Mouse (Mus musculus): ENCODE data around the gene Ipo4. TPM values are rescaled to one million over a fixed set of nuclear protein-coding genes. Genes with fewer than 3 reads are reported as not detected.

The Ipo4 gene
- total RNA-seq, 2 experiments from 2014 or later: 112 to 157 TPM

DNA sequence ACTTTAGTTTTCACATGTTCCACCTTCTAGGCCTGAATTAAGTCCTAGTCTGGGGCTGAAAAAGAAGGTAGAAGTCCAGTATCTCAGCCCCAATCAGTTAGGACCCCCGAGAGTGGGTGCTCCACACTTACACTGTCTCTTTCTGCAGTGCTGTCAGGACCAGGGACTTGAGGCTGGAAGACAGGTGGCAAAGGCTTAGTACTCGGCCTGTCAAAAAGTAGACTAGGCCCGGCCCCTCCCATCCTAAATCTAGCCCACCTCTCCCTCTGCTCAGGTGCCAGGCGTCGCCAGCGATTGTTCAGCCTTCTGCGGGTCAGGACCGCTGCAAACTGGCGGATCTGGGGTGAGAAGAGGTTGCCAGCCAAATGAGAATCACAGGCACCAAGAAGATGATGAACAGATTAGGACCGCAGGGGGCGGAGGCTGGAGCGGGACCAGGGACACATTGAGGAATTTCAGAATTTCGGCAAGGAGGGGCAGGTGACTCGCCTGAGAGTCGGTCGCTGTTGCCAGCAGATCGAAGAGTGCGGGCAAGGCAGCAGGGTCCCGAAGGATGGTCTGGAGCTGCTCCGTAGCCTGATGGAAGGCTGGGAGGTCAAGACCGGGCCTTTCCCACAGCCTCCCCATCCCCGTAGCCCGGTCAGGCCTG lies 759 bp downstream of the Ipo4 start:
- DNase-seq: peak; percentile 59 to 60

DNA sequence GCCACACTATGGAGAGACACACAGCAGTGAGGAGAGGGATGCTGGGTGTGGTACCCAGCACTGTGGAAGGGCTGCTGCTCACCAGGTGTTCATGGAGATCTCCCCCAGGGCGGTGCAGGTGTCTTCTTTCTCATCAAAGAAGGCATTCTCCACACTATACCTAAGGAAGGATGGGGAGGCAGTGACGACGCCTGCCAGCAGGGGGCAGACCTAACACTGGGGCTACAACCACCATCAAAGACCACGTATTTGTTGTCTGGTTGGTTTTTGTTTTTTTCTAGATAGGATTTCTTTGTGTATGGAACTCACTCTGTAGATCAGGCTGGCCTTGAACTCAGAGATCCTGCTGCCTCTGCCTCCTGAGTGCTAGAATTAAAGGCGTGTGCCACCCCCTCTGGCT lies 6.4 kb downstream of the Ipo4 start:
- DNase-seq: peak; percentile 66 to 77

DNA sequence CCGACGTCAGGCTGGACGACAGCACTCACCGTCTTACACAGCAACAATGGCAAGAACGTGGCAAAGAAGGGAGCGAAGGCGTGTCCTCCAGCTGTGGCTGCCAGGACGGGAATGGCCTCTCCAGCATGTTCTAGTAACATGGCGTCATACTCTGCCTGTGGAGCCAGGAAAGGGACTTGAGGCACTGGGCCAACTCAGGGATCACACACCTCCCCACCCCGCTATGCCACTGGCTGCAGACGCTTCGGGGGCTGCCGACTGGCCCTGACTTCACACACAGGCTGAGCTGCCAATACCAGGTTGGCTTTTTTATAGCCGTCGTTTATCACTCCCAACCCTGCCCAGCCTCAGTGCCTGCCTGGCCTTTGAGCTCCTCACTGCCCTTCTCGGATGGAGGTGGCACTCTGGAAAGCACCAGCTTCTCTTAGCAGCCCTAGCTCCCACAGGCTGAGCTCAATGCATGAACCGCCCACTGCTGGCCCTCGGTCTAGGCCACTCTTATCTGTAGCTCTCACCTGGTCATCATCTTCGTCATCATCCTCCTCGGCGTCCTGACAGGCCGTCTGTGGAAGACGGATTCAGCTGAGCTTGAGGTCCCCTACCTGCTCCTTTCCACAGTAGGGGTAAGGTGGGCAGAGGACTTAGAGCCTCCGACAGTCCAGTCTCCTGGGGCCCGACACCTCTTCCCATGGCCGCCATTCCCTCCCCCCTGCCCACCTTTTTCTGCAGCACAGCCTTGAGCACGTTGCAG lies 7.5 kb downstream of the Ipo4 start:
- no peak for DNase-seq

DNA sequence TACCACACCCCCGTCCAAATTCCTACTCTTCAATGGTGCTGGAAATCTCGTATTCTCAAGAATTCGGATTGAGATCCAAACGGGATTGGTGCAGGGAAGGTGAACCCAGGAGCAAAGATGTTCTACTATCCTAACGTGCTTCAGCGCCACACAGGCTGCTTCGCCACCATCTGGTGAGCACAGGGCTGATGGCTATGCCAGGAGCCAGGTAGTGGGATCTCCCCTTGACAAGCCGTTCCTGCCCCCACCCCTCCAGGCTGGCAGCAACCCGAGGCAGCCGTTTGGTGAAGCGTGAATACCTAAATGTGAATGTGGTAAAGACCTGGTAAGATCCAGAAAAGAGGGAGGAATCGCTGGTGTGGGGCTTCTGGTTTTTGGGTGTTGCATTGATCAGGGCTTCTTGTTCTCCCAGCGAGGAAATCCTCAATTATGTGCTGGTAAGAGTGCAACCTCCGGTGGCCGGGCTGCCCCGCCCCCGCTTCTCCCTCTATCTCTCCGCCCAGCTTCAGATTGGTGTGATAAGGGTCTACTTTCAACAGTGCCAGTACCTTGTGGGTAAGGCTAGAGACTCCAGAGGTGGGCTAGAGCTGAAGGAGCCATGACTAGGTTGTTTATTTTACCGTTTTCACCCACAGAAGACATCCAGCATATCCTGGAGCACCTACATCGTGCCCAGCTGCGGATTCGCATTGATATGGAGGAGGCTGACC lies 17.1 kb downstream of the Ipo4 start:
- DNase-seq: no peak

DNA sequence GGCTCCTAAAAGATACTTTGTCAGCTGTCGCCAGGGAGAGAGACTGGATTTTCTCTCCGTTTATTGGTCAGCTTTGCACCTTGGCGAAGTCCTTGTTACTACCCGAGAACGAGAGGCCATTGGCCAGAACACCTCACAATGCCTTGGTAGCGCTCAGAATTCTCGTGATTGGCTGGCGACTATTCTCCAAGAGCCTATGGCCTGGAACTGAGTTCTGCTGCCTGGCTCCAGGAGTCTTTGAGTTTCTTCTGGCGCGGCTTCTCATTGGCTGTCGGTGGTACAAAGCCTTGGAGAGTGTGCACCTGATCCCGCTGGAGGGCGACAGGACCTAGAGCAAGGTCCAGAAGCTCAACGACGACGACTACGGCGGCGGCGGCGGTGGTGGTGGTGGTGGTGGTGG lies 17.9 kb downstream of the Ipo4 start, which contains the start of gene Rec8:
Rec8 (plus strand) TSS at position 216 of the 400 bp plus-strand sequence.
- peak; percentile 46 to 60 for DNase-seq

DNA sequence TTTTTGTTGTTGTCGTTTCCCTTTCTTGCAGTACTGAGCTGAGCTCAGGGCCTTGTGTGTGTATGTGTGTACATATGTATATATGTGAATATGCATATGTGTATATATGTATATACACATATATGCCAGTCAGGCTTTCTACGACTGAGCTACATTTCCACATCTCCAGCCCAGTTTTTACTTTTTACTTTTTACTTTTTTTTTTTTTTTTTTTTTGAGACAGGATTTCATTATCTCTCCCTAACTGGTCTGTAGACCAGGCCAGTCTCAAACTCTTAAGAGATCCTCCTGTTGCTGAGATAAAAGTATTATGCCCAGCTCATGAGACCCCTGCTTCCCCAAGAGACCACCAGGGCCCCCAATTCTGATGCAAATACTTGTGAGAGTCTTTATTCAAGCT lies 18.9 kb downstream of the Ipo4 start:
- no peak for DNase-seq

DNA sequence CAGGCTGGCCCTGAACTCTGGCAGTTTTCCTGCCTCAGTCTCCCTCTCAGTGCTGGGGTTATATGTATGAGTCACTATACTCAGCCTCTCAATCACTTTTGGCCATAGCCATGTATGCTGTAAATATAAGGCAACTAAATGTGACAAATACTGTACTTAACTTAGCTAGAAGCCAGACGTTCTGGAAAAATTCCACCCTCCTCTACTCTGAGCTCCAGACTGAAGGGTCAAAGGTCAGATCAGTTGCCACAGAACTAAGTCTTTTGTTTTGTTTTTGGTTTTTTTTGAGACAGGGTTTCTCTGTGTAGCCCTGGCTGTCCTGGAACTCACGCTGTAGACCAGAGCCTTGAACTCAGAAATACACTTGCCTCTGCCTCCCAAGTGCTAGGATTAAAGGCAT lies 19.9 kb downstream of the Ipo4 start:
- DNase-seq: no peak

DNA sequence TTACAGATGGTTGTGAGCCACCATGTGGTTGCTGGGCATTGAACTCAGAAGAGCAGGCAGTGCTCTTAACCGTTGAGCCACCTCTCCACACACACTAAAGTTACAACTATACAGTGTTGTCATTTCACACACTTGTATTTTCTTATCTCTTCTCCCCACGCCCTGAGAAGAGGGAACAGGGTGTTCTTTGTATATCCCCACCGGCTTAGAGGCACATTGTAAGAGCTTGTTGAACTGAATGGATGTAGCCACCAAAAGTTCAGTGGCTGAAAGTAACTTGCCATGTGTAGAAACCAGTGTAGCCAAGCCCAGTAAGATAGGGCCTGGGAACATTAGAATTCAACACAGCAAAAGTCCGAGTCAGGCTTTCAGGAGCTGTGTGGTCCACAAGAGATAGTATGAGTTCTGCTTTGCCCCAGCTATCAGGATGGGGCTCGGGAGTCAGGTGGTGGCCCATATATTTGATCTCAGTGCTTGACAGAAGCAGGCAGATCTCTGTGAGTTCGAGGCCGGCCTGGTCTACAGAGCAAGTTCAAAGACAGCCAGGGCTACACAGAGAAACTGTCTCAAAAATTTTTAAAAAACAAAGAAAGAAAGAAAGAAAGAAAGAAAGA lies 21.1 kb downstream of the Ipo4 start:
- no peak for DNase-seq

DNA sequence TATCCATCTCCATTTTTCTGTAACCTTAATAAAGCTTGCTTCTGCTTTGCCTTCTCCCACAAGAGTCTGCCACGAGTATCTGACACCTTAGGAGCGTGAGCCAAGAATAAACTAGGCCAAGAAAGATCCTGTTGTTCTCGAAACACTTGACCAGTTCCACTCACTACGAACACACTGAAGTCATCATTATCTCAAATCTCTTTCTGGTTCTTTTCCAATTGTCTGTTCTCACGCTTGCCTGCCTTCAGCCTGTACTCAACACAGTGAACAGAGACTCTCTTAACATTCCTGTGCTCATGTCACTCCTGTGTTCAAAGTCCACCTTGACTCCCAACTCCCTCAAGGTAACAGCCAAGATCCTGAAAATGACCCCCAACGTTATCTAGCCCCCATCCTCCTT lies 22.4 kb downstream of the Ipo4 start:
- DNase-seq: no peak

DNA sequence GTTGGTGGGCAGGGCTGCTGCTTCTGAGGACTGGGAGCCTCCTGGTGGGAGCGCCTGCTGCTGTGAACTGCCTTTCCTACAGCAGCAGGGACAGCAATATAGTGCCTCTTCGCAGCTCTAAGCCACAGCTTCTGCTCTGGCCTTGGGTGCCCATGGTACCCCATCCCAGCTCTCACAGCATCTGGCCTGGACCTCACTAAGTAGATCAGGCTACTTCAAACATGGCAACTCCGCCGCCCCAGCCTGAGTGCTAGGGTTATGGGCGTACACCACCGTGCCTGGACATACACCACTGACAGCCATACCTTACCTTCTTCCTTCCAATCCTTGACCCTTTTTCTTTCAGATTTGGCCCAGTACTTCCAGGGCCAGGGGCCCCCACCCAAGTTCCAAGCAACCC lies 27.4 kb downstream of the Ipo4 start:
- DNase-seq: no peak

DNA sequence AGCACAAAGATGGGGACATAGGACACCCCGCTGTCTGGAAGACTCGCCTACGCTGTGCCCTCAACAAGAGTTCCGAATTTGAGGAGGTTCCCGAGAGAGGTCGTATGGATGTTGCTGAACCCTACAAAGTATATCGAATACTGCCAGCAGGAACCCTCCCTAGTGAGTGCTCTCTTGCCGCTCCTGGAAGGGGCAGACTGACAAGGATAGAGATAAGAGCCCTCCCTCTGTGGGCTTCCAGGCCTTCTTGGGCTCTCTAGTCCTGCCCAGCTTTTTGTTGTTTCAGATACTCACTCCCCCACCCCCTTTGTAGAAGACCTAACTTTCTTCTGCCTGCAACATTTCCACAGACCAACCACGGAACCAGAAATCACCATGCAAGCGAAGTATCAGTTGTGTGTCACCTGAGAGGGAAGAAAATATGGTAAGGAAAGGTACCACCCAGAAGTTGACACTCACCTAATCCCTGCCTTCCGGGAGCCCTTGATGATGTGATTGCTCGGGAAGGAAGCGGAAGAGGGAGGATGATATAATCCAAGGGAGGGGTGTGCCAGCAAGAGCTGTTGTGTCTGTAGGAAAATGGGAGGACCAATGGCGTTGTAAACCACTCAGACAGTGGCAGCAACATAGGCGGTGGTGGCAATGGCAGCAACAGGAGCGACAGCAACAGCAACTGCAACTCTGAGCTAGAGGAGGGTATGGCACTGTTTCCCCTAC lies 29.9 kb downstream of the Ipo4 start:
- DNase-seq: no peak

DNA sequence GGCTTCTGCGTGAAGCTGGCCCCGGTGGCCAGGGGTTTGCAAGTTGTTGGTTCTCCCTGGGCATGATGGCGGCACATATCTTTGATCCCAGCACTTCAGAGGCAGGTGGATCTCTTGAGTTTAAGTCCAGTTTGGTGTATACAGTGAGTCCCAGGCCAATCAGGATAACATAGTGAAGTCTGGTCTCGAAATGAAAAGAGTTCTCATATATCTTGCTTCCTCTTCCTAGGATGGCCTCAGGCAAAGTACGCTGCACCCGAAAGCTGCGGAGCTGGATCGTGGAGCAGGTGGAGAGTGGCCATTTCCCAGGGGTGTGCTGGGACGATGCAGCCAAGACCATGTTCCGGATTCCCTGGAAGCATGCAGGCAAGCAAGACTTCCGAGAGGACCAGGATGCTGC lies 30.9 kb downstream of the Ipo4 start:
- no peak for DNase-seq

DNA sequence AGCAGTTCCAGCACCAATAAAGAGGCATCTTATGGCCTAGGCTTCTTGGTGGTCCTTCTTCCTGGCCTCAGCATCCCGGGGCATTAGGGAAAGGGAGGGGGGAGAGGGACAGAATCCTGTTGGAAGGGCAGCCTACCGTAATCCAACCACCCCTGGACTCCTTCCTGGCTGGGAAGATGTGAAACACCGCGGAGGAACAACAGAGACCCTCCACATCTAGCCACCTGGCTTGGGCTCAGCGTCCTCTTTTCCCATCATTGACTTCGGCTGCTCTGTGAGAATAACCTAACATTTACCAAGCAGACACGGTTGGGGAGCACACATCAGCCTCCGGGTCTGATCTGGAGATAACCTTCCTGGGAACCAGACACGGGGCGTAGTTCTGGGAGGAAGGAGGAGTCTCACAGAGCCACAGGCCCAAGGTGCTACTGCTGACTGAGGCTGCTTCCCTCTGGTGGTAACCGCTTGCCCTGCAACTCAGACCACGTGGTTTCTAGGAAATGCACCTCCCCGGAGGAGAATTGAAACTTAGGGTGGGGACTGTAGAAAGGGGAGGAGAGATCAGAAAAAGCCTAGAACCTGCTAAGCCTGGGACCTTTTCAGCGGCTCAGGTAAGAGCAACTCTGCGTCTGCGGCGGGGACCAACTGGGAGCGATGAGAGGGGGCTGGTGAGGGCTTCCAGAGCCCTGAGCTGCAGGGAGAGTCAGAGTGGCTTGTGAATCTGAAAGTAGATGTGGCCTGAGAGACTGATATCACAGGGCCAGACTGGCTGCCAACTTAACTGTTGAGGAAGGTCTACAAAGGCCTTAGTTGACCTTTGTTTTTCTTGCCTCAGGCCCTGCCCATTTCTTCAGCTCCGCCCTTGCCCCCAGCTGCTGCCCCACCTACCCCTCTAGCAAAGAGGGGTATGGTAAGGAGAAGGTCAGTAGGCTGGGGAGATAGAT lies 31.9 kb downstream of the Ipo4 start:
- peak; percentile 93 to 94 for DNase-seq

DNA sequence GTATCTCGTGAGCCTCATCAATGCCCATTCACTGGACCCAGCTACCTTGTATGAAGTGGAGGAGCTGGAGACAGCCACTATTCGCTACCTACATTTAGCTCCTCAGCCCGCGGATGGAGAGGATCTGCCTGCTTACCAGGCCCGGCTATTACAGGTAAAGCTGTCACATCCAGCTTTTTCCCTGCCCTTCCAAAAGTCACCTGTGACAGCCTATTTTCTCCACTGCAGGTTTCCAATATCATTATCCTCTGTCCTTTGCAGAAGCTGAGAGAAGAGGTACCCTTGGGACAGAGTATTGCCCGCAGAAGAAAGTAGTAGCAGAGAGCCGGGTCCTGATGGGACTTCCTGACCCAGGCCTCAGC lies 32.5 kb downstream of the Ipo4 start, which contains the start of gene Irf9:
Irf9 (plus strand) TSS at position 301 of the 362 bp plus-strand sequence.
- DNase-seq: no peak

DNA sequence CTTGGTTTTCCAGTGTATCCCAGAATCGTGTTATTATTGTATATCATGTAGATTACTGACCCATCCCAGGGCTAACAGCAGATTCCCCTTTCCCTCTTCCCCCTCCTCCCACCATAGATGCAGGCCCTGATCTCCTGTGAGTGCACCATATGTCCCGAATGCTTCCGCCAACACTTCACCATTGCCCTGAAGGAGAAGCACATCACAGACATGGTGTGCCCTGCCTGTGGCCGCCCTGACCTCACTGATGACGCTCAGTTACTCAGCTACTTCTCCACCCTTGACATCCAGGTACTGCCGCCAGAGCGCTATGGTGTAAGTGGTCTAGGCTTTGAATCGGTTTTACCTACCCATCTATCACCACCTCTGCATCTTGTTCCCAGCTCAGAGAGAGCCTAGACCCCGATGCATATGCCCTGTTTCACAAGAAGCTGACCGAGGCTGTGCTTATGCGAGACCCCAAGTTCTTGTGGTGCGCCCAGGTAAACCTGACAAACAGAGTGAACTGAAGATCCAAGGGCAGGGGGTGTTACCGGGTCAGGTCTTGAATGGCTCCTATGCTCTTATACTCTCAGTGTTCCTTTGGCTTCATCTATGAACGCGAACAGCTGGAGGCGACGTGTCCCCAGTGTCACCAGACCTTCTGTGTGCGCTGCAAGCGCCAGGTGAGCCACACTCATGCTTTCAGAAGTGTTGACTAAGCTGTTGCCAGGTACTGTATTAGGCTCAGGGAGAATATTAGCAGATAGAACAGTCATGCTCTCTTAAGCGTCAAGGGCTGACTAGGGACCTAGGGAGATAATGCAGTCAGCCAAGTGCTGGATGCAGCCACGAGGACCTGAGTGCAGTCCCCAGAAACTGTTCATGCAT lies 37.0 kb downstream of the Ipo4 start:
- no peak for DNase-seq

DNA sequence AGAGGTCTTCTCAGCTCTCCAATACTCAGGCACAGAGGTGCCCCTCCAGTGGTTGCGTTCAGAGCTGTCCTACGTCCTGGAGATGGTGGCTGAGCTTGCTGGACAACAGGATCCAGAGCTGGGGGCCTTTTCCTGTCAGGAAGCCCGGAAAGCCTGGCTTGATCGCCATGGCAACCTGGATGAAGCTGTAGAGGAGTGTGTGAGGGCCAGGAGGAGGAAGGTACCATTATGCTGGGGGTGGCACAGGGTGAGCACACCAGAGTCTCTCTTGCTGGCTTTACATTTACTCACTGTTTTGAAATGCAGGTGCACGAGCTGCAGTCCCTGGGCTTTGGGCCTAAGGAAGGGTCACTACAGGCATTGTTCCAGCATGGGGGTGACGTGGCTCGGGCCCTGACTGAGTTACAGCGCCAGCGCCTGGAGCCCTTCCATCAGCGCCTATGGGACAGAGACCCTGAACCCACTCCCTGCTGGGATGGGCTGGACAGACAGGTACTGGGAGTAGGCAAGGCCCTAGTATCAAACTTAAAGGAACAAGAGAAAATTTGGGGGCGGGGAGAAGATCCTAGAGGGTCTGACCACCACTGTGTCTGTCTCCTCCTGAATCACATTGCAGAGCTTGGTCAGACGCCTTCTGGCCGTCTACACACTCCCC lies 39.6 kb downstream of the Ipo4 start:
- no peak for DNase-seq

DNA sequence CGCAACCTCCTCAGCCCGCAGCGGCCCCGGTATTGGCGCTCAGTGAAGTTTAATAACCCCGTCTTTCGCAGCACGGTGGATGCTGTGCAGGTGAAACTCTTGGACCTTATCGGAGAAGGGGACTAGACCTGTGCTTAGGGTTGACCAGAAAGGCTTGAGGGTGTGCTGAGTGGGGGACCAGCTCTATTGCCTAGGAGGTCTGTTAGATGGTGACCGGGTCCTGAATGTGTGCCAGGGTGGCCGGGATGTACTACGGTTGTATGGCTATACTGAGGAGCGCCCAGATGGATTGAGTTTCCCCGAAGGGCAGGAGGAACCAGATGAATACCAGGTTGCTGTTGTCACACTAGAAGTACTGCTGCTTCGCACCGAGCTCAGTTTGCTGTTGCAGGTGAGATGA lies 43.5 kb downstream of the Ipo4 start:
- no peak for DNase-seq

DNA sequence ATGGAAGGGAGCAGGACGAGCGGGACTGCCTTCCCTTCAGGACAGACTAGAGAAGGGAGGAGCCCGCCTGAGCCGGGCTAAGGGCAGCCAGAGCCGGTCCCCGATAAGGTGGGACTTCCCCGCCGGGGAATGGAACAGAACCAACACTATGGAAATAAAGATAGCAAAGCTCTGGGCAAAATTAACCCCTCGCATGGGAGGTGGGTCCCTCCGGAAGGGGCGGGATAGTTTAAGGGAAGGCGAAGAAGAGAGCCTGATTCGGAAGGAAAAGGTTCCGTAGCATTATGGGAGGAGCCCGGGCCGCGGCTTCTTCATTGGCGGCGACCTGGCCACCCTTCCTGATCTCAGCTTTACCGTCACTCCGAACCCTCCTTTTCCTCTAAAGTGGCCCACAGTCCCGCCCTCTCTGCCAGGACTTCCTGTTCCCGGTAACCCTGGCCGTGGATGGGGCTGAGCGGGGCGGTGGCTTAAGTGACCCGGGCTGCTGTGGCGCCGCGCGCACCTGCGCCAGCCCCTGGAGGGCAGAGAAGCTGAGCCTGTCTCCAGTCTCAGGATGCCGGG lies 44.3 kb downstream of the Ipo4 start, which contains the start of gene Rnf31:
Rnf31 (plus strand) TSS at position 378 of the 561 bp plus-strand sequence.
- DNase-seq: peak; percentile 96 to 97

Measured in adrenal gland, postnatal 36 days (tissue).